8 mouse cellular contexts compared by ENCODE assay signal in the genomic region with DNA sequence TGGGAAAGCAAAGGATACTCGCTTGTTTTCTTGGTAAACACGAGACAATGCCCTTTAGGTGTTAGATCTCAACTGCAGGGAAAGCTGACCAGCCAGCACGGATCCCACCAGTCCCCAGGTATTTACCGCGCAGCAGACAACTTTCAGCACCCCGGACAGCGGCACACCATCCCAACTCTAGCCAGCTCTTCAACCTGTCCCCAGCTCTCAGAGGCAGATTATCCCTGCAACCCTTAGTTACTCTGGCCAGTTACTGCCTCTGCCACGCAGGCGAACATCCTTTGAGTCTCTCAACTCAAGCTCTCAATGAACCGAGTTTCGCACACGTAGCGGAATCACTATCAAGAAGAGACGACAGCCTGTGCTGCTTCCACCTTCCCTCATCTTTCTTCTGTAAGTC. TPM values are rescaled to one million over a fixed set of nuclear protein-coding genes. Genes with fewer than 3 reads are reported as not detected.
A peak's percentile ranks its signal among the peaks of the same experiment; 100 is the strongest.
DNase-seq lines count a peak whose midpoint lies in the region; ATAC-seq lines count a peak whose summit lies in the region.

No protein-coding gene starts in this region.

- WGBS in forebrain, embryonic 14.5 days: 2% methylated on average over 14 of the region's 14 CpGs
- WGBS in midbrain, embryonic 15.5 days: under 1% methylated on average over 14 of the region's 14 CpGs

- peak overlapping the region; percentile 72 for H3K9ac ChIP-seq in forebrain, embryonic 14.5 days (ENCODE audit: low read length)
- peak overlapping the region; percentile 79 for H3K9ac ChIP-seq in midbrain, embryonic 15.5 days

- no peaks in the 10 kb centered on the region for H3K36me3 ChIP-seq in forebrain, embryonic 14.5 days (ENCODE audit: control insufficient read depth, insufficient read depth, low read length)
- no peaks in the 10 kb centered on the region for H3K36me3 ChIP-seq in midbrain, embryonic 15.5 days (replicated peaks)

- H3K27me3 ChIP-seq in forebrain, embryonic 14.5 days (replicated peaks; ENCODE audit: control insufficient read depth, insufficient read depth, low read length): peaks cover 5% of the 10 kb centered on the region; the same call in 1 of the 2 replicates
- H3K27me3 ChIP-seq in midbrain, embryonic 15.5 days (replicated peaks): no peaks in the 10 kb centered on the region

- no peaks in the 10 kb centered on the region for H3K4me1 ChIP-seq in forebrain, embryonic 14.5 days (ENCODE audit: control insufficient read depth, insufficient read depth, low read length)
- H3K4me1 ChIP-seq in midbrain, embryonic 15.5 days: peaks cover 14% of the 10 kb centered on the region; the same call in 1 of the 2 replicates

- peak overlapping the region; percentile 55 for H3K4me3 ChIP-seq in forebrain, embryonic 14.5 days (ENCODE audit: low read depth, low read length)
- peak overlapping the region; percentile 61 for H3K4me3 ChIP-seq in midbrain, embryonic 15.5 days

- DNase-seq in right cerebral cortex, postnatal 14 days: peak; percentile 11
- DNase-seq in right cerebral cortex, postnatal 36 days (ENCODE audit: low spot score in 2 of 2): no peak
- peak; percentile 70 for DNase-seq in adrenal gland, postnatal 14 days
- peak; percentile 41 for DNase-seq in forebrain, embryonic 14.5 days (ENCODE audit: low spot score)
- DNase-seq in kidney, adult 9 months: peak; percentile 17
- no peak for DNase-seq in spleen, adult 12 weeks (ENCODE audit: low spot score)

- peak; percentile 4; the same call in 1 of the 2 replicates for ATAC-seq in forebrain, embryonic 14.5 days
- ATAC-seq in midbrain, embryonic 15.5 days (replicated peaks): peak; percentile 4; the same call in 1 of the 2 replicates
- no peak for ATAC-seq in CD4-positive, CD25-positive, alpha-beta regulatory T cell, adult 4 months

- H3K27ac ChIP-seq in forebrain, embryonic 14.5 days (ENCODE audit: low read depth, low read length): no peak overlapping the region
- H3K27ac ChIP-seq in midbrain, embryonic 15.5 days: peak overlapping the region; percentile 71; the same call in 1 of the 2 replicates

- H3K9me3 ChIP-seq in forebrain, embryonic 14.5 days (replicated peaks; ENCODE audit: control insufficient read depth, low read length): no peaks in the 10 kb centered on the region
- H3K9me3 ChIP-seq in midbrain, embryonic 15.5 days: no peaks in the 10 kb centered on the region

- peak overlapping the region; percentile 84 for H3K4me2 ChIP-seq in forebrain, embryonic 14.5 days (ENCODE audit: low read length)
- peak overlapping the region; percentile 79 for H3K4me2 ChIP-seq in midbrain, embryonic 15.5 days

RNA-seq across cellular contexts. Expression of a gene that starts 1.3 kb away (rescaled TPM):
- total RNA-seq in adrenal gland, postnatal 14 days (2021): 4.2 and 5.4 TPM in 2 replicates
- 2.2 and 3.2 TPM in 2 replicates for polyA plus RNA-seq in forebrain, embryonic 14.5 days (2014; fragmentation: Nextera tagmentation; extraction: Ambion mirVana)
- 6.6 and 7.7 TPM in 2 replicates for polyA plus RNA-seq in midbrain, embryonic 15.5 days (2015; fragmentation: Nextera tagmentation; extraction: Ambion mirVana)
- polyA plus RNA-seq in CD4-positive, CD25-positive, alpha-beta regulatory T cell, adult 4 months (2017; shearing (Covaris generic)): not detected

Comparison
In these comparisons a context has a peak if more than half of its experiments do, and no peak if none do; other contexts are left out.
1. DNase-seq: peak in right cerebral cortex, postnatal 14 days (single experiment), adrenal gland, postnatal 14 days (single experiment), forebrain, embryonic 14.5 days (single experiment) and kidney, adult 9 months (single experiment); none in right cerebral cortex, postnatal 36 days (0 of 2) and spleen, adult 12 weeks (single experiment).